Mouse (Mus musculus) CD8-positive naive resting alpha-beta T cell, adult 2 months (primary cell): Measurements from ENCODE around the gene Spred1.
A peak's percentile ranks its signal among the peaks of the same experiment; 100 is the strongest.
"Not testable (repeated sequence)": the region's sequence is repeated elsewhere in the genome, so short reads cannot be mapped to it uniquely, and the experiment has no call there.

Experiments used
- DNase-seq, 2 experiments: peaks; one replicate each; pipeline ENCODE4 v3.0.0; 2022; ENCODE audit warnings: low read depth in 2 of 2, low spot score in 2 of 2

The Spred1 gene

DNA sequence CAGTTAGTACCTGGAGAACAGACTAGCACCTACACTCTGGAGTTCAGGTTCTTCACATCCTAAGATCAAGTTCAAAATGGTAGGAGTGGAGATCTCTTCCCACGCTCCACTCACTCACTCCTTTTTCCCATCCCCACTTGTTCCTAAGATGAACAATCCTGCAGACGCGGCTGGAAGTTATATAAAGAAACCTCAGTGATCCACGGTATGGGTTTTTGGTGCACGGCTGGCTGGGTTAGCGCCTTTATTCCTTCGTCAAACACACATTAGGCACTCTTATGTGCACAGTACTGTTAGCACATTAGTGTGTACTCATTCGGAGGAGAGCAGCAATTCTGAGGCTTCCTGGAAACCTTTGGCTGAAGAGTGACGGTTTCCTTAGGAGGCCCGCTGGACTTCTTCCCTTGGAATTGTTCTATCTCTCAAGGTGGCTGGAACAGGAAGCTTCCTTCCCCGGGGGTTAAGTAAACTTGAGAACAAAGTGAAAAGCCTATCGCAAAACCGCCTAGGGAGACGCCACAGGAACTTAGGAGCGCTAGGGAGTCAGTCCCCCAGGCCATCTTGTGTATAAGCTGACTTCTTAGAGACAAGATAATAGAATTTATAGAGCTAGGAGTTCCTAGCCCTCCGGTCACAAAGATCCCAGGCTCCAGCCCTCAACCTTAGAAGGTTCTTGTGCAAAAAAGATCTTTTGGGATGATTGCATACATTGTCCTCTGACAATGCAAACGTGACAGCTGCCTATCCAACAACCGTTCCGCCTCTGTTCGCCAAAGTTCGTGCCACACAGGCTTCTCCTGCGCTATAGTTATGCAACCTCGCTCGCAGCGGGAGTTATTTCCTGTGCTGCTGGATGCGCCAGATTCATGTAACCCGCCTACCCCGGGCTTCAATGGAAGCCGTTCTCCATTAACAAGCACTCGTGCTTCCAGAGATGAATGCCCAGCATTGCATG is 1.6 kb upstream of the Spred1 start:
- DNase-seq, result peak in 1 of 2 experiments; percentile 35

DNA sequence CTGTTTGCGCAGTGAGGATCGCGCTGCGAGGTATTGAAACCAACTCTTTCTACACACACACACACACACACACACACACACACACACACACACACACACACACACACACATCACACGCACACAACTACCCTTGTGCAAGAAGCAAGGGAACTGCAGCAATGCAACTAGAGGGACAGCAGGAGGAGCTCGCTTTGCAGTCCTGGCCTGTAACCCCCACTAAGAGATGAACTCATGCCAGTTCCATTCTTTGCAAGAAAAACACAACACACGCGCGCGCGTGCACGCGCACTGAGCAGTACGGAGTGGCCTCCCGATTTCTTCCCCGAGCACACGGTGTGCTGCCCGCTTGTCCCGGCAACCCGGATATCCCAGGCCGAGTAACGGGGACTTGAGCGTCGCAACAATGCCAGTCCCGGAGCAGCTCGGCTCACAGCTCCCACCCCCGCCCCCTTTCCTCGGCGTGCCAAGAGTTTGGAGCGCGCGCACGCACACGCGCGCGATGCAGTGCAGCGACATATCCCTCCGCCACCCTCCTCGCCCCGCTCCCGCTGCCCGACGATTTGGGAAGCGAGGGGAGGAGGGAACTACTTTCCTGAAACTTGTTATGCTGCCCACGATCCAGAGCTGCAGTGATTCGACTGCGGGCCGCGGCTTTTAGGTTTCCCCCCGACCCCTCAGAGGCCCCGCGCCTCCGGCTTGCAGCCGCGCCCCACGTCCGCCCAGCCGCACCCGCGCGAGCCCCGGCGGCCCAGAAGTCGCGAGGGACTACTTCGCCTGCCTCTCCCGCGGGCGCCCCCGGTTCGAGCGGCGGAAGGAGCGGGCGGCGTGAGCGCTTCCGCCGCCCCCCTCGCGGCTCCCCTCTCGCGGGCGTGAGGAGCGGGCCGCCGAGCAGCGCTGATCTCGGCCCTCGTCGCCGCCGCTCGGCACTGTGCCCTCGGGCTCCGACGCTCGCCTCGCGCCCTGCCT is 645 bp upstream of the Spred1 start:
- DNase-seq, result peak; percentile 72 to 75

DNA sequence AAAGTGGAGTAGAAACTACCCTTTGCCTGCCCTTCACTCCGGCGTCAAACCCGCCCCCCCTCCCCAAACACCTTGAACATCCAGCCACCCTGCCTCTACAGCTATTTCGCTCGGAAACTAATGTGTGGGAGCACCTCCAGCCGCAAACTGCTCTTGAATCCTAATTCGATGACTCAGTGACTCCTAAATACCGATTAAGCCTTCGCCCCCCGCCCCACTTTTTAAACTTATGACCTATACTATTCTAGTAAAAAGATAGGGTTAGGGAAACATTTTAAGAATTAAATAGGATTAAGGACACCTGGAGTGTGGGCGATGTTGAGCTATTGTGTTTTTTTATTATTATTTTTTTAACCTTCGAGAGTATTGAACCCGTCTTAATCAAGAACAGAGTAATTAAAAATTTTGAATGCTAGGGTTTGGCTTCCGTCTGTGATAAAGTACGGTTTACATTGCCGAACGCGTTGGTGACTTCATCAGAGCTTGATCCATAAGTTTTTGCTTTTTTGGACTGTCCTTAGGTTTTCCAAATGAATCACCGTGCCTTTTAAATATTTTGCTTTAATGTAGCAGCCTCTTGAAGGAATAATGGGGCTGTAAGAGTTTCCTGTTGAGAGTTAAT is 921 bp downstream of the Spred1 start:
- no peak for DNase-seq

GRCm38 (mm10) chr2:117122701-117123337 is 1.6 kb downstream of the Spred1 start:
- peak; percentile 20 to 51 for DNase-seq

- no peak for DNase-seq
These were observed 2.5 kb downstream of the Spred1 start for GRCm38 (mm10) chr2:117123701-117124100.

- DNase-seq, result no peak
These were observed 3.7 kb downstream of the Spred1 start for GRCm38 (mm10) chr2:117124839-117125238.

DNA sequence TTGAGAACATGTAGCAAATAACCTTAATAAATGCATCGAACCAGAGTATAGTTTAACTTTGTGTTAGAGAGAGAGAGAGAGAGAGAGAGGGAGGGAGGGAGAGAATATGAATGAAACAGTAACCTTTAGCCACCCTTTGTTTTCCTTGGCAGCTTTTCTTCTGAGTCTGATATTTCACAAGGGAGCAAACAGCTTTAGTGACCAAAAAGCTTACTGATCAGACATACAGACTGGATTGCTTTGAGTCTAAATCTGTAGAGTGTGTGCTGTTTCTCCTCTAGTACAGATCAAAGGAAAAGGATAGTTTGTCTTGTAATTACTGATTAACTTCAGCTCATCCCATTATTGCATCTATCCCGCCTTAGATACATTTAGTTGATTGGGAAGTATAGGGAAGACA is 8.0 kb downstream of the Spred1 start:
- DNase-seq, result no peak

- not testable (repeated sequence) for DNase-seq
These were observed 9.9 kb downstream of the Spred1 start for GRCm38 (mm10) chr2:117131041-117131440.

GRCm38 (mm10) chr2:117131910-117132309 is 10.7 kb downstream of the Spred1 start:
- DNase-seq, result no peak

- no peak for DNase-seq
These were observed 12.4 kb downstream of the Spred1 start for GRCm38 (mm10) chr2:117133541-117133940.

- no peak for DNase-seq
These were observed 16.6 kb downstream of the Spred1 start for GRCm38 (mm10) chr2:117137751-117138150.

- no peak for DNase-seq
These were observed 17.8 kb downstream of the Spred1 start for GRCm38 (mm10) chr2:117138932-117139331.

- no peak for DNase-seq
These were observed 18.8 kb downstream of the Spred1 start for GRCm38 (mm10) chr2:117139977-117140376.

GRCm38 (mm10) chr2:117143106-117143505 is 21.9 kb downstream of the Spred1 start:
- no peak for DNase-seq

GRCm38 (mm10) chr2:117146026-117146425 is 24.9 kb downstream of the Spred1 start:
- DNase-seq, result no peak

- no peak for DNase-seq
These were observed 25.4 kb downstream of the Spred1 start for GRCm38 (mm10) chr2:117146617-117147016.

- DNase-seq, result no peak
These were observed 31.0 kb downstream of the Spred1 start for GRCm38 (mm10) chr2:117152161-117152560.

DNA sequence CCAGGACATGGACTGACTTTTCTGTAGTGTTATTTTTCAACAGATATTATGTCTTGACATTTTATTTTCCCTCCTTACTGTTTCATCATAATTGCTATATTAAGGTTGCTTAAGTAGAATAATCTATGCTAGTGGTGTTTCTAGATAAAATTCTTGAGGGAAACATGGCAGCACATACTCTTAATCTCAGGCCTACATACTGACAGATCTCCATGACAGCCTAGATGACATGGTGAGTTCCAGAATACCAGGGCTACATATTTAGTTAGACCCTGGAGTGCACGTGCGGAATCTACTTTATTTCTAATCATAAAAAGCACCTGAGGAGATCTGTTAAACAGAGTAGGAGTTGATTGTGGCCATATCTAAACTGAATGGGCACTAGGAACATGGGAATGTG is 47.2 kb downstream of the Spred1 start:
- DNase-seq, result no peak

- no peak for DNase-seq
These were observed 47.9 kb downstream of the Spred1 start for GRCm38 (mm10) chr2:117169037-117169436.

GRCm38 (mm10) chr2:117172981-117173380 is 51.8 kb downstream of the Spred1 start:
- DNase-seq, result no peak

DNA sequence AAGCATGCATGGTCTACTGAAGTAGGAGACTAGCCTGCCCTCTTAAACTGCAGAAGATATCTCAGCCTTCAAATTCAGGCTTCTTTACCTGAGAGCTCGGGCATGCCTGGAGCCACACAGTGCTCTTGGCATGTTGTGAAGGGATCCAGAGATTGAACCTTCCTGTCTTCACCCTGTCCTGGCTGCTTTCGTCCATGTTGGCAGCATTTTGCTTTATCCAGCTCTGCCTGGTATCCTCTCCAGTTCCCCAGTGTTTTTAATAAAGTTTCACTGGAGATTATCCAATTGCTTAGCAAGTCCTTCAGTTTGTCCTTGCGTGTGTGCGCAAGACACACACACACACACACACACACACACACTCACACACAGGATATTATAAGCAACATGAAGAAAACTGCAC is 54.9 kb downstream of the Spred1 start:
- DNase-seq, result no peak
